Mouse (Mus musculus): ENCODE data around the gene Pcnx2.

Gene Pcnx2

DNA sequence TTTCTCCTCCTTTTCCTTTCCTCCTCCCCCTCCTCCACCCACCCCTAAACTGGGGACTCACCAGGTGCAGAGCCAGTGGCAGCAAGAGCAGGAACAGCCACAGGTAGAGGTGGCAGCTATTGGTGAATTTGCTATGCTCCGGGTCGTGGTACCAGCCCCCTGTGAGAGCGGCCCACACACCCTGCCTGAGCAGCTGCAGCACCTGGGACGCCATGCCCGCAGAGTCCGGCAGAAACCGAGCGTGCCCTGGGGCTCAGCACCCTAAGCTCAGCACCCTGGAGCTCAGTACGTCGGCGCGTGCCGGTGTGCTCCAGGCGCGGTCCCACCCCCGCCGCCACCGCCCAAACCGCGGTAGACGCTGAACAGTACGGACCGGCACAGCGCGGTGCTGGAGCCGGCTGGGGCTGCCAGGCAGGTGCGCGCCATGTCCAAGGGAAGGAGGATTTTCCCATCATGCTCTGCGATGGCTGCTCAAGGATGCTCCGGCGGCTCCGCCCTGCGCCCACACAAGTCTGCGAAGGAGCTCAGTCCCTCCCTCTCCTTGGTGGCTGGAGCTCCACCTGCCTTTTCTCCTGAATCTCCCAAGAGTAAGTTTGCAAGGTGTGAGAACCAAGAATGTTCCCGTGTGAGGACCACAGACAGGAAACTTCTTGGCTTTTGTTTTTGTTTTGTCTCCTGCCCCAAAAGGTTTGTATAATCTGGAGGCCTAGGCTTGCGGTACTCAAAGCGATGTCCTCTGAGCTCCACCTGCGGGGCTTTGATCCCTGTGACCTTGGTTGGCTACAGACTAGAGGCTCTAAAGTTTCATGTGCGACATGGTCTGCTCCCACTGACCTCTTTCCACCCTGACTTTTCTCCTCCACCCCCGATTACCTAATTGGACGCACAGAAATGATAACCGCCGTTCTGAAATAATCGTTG lies at the start of gene Pcnx2:
Gene Pcnx2 (minus strand): TSS at position 450 of the 921 bp plus-strand sequence.
- no peak for DNase-seq (ENCODE audit: low read depth)

DNA sequence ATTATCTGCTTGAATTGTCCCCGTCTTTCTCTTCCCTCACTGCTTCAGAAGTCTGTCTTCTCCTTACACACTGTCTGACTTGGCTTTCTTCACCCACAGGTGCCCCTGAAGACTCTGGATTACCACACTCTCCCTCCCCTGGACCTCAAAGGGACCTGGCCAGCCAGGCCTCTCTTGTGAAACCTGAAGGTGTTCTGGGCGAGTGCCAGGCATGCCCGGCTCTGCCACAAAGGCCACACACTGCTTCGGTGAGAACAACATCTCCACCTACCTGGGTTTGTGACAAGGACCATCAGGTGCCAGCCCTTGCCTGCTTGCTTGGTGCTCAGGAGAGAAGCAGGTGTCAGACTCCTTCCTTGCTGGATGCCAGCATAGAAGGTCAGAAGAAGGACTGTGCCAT lies 46.4 kb upstream of the Pcnx2 start:
- no peak for DNase-seq (ENCODE audit: low read depth)

DNA sequence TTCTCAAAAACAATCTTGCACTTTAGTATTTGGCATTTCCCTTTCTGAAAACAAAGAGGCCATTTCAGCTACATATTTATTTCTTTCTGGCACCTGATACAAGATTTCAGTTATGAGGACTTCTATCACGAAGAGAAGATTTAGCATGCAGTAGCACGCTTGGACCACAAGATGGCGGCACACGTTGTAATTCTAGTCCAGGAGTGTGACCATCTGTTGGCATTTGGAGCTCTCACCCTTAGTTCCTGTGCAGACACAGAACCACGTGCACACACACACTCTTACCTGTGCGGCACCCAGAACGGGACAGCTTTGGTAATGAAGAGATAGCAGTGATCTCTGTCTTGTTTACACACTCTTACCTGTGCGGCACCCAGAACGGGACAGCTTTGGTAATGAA lies 37.5 kb upstream of the Pcnx2 start:
- peak; percentile 50 for DNase-seq (ENCODE audit: low read depth)

DNA sequence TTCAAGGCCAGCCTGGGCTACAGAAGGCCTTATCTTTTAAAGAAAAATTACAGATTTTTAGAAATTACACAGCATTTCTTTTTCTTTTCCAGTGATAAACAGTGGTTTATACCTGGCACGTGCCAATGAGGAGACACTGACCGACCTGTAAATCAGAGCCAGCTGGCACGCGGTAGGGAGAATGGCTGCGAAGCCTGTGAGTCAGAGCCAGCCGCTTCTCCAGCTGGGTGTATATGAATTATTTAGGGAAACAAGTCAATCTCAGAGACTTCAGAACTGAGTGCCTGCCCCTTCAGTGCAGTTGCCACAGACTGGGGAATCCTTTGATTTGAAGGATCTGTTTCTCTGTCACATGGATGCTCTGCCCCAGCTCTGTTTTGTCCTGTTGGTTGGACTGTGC lies 33.7 kb upstream of the Pcnx2 start:
- no peak for DNase-seq (ENCODE audit: low read depth)

DNA sequence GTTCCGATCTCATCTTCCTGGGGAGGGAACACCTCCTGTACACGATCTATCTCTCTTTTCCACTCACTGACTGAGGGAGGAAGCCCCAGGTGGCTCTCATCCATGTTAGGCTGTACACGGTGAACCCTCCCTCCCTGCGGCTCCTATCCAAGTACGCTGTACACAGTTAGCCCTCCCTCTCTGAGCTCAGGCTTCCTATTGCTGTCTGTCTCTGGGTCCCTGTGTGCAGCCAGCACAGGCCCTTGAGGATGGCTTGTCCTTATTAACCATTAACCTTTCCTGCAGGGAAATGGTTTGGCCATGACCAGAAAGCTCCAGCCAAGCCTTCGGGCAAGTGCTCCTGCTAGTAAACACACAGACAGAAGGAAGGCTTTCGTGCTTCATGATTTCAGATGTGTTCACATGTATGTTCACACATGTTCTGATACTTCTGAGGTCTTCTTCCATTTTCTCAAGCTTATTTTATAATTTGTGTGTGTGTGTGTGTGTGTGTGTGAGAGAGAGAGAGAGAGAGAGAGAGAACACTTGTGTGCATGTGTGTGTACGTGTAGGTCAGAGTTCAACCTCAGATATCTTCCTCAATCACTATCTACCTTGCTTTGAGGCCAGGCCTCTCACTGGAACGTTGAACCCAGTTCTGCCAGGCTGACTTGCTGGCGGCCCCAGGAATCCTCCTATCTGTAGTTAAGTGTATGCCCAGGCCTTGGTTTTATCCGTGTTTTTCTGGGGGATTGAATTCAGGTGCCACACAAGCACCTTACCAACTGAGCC lies 32.3 kb upstream of the Pcnx2 start:
- no peak for DNase-seq (ENCODE audit: low read depth)

DNA sequence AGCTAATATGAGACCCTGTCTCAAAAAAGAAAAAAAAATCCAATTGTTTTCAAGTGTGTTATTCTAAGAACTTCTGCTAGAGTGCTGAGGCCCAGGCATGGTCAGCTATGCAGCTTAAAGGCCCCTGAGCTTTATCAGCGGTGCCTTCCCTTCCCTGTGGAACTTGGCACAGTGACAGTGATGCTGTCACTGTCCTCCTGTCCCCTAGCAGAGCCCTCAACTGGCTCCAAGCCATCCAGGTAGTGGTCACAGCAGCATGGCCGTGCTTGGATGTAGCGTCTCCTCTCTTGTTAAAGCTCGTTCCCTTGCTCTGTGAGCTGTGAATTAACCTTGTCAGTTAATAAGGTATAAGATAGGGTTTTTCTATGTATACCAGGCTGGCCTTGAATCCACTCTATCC lies 28.5 kb upstream of the Pcnx2 start:
- DNase-seq (ENCODE audit: low read depth): no peak

DNA sequence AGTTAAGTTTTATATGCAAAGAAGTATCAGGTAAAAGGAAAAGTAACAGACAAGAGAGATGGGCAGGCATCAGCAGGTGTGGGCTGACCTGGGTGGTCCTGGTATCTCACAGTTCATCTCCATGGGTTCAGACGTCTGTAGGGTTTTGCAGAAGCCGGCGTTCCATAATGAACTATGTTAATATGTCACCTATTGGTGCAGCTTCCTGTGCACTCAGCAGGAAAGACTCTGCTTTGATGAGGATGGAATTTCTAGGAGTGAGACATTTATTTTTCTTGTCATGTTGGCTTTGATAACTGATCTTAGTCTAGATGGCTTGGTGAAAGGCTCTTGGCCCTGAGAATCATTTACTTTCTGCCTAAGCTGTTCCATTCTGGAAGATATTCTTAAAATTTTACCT lies 24.2 kb upstream of the Pcnx2 start:
- DNase-seq (ENCODE audit: low read depth): no peak

DNA sequence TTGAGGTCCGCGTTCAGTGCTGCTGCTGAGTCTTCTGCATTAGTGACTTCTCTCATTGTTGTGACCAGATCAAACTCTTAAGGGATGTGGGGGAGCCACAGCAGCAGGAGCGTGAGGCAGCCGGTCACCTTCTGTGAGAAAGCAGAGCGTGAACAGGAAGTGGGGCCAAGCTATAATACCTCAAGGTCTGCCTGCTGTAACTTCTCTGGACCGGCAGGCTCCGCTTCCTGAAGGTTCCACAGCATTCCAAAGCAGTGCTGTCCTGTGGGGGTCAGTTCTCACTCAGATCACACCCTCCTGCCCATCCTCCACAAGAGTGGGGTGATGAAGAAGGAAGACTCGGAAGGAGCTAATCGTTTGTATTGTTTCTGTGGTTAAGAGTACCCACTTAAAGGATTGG lies 22.6 kb upstream of the Pcnx2 start:
- no peak for DNase-seq (ENCODE audit: low read depth)

DNA sequence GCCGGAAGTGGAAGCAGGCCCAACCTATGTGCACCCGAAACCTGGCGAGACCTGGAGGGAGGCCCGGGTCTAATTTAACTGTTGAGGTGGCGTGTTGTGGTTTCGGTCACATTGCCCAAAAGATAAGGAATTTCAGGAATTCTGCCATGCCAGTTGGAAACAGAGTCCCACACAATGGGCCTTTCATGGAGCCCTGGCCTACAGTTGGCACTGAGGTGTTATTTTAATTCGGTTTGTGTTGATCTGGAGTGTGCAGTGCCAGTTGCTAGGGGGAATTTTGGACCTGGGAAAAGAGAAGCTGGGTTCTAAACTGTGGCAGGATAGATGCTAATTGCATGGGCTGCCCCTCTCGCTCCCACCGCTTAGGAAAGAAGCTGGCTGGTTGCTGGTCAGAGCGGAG lies 22.2 kb upstream of the Pcnx2 start:
- no peak for DNase-seq (ENCODE audit: low read depth)

DNA sequence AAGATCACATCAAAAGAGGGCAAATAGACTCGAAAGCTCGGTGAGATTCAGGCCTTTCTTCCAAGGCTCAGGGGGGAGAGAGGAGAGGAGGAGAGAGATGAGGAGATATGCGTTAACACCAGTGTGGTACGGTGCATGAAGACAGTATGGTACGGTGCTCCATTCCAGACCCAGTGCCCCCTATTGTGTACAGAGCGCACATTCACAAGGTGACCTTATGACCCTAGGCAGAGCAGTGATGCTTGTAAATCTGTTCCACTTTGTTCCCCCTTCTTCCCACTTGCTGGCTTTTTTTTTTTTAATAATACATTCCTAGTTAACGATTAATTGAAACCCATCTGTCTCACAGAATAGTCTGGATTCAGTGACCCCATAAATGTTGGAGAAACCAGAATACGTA lies 21.4 kb upstream of the Pcnx2 start:
- DNase-seq (ENCODE audit: low read depth): no peak

DNA sequence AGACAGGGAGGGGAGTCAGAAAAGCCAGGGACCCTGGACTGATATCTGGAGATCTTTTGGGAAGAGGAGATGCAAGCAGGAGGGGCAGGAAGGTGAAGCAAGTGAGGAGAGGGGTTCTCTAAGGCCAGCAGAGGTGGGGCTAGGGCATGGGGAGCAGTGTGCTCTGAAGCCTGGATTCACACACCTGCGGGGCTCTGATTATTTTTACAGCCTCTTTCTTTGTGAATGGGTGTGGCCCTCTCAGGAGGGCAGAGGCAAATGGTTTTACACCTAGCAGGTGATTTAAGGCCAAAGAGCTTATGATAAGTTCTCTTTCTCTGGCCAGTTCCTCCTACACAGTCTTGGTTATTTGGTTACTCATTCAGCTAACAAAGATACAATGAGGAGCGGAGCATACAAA lies 20.6 kb upstream of the Pcnx2 start:
- no peak for DNase-seq (ENCODE audit: low read depth)

DNA sequence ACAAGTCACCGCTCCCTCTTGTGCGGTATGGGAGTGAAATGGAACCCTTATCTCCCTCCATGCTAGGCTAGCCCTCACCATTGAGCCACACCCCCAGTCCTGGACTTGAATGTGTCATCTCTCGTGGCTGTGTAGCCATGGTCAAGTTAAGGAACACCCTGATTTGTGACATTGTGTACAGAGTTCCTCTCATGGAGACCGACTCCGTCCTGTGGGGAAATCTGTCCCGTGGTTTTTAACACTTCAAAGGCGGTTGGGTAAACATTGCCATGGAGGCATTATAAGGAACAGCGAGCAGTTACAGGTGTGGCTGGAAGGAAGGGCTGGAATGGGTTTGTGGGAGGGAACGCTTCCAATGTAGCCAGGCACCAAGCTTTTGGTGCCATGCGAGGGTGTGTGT lies 18.9 kb upstream of the Pcnx2 start:
- no peak for DNase-seq (ENCODE audit: low read depth)

DNA sequence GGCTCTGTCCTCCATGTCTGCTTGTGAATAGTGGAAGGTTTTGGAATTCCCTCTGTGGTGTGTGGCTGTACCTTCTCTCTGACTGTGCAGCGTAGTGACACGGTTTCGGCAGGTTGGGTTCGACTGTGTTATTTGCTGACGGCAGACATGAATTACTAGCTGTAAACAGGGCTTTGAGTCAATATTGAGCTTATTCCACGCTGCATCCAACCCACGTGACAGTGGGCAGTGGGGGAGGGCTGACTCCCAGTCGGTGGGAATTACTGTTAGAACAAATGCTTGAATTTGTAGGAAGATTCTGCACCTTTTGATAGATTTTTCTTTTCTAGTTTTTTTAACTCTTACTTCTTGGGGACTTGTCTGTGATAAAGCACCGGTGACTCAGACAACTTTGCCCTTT lies 16.3 kb upstream of the Pcnx2 start:
- DNase-seq (ENCODE audit: low read depth): no peak

DNA sequence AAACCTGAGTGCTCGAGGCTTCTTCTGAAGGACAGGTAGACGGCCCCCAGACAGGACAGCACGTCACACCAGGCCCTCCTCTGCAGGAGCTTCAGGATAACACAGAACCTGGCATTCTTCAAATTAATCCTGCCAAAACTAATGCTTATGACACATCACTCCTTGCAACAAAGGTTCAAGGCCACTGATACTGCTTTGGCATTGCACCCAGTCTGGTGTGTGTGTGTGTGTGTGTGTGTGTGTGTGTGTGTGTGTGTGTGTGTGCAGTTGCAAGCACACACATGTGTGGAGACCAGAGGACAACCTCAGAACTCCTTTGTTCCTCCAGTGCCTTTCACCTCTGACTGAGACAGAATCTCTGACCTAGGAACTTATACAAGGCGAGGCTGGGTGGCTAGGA lies 15.1 kb upstream of the Pcnx2 start:
- DNase-seq (ENCODE audit: low read depth): no peak

DNA sequence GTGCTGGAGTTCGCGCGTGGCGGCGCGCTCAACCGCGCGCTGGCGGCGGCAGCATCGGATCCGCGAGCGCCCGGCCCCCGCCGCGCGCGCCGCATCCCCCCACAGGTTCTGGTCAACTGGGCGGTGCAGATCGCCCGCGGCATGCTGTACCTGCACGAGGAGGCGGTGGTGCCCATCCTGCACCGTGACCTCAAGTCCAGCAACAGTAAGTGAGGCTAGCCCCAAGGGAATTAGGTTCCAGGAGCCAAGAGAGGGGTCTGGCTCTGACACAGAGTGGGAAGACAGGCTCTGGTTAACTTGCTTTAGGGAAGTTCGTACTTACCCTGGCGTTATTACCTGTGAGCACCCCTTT lies 13.1 kb upstream of the Pcnx2 start:
- DNase-seq (ENCODE audit: low read depth): no peak

DNA sequence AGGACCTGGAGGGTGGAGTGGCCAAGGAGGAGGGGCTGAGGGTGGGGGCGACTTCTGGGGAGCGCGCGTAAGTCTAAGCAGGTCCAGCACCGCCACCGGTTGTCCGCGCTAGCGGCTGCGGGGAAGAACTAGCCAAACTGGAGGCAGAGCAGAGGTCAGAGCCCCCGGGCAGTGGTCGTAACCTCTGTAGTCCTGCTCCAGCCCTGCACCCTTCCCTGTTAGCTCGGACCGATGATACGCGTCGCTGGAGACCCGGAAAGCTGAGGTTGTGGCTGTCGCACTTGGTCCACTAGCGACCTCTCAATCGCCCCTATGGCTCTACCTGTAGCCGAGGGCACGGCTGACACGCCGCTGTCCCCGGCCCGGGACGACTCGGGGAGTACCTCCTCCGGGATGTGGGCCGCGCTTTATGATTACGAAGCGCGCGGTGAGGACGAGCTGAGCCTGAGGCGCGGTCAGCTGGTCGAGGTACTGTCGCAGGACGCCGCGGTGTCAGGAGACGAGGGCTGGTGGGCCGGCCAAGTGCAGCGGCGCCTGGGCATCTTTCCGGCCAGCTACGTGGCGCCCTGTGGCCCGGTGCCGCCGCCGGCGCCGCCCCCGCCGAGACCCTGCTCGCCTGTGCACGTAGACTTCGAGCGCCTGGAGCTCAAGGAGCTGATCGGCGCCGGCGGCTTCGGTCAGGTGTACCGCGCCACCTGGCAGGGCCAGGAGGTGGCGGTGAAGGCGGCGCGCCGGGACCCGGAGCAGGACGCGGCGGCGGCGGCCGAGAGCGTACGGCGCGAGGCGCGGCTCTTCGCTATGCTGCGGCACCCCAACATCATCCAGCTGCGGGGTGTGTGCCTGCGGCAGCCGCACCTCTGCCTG lies 12.5 kb upstream of the Pcnx2 start, which contains the start of gene Map3k21:
Gene Map3k21 (plus strand): TSS at position 86 of the 864 bp plus-strand sequence.
- DNase-seq (ENCODE audit: low read depth): no peak

DNA sequence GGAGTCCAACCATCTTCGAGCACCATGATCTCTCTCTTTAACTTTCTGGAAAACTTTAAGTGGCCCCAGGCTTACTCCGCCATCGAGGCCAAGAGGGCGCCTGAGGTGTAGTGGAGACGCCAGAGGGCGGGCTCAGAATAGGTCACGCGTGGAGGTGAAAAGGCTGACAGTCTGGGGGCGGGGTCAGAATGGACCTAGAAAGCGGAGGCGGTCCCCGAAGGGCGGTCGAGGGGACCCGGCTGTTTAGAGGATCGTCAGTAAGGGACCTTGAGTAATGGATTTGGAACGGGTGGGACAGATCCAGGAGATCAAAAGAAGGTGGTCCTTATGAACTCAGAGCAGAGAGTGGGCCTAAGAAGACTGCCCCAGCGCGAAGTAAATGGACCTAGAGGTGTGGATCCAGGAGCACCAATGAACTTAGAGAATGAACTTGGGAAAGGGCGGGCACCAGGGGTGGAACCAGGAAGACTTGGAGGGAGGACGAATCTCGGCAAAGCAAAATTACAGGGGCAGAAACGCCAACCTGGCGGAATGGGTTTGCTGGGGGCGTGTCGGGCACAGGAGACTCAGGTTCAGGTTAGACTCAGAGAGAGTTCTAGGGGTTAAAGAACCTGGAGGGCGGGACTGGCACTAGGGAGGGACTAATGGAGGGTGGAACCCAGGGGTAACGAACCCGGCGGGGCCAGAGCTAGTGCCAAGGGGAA lies 11.7 kb upstream of the Pcnx2 start:
- DNase-seq (ENCODE audit: low read depth): no peak

DNA sequence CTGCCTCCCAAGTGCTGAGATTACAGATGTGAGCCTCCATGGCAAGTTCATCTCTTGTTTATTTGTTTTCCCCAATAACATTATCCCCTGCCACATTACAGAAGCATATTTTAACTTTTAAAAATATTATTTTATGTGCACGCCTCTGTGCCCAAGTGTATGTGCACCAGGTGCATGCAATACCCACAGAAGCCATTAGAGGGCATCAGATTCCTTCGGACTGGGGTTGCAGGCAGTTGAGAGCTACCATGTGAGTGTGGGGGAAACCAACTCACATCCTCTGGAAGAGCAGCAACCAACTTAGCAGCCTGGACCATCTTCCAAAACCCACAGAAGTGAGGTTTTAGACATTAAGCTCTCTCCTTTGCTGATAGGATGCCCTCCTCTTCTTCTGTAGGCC lies 9.2 kb upstream of the Pcnx2 start:
- DNase-seq (ENCODE audit: low read depth): no peak

DNA sequence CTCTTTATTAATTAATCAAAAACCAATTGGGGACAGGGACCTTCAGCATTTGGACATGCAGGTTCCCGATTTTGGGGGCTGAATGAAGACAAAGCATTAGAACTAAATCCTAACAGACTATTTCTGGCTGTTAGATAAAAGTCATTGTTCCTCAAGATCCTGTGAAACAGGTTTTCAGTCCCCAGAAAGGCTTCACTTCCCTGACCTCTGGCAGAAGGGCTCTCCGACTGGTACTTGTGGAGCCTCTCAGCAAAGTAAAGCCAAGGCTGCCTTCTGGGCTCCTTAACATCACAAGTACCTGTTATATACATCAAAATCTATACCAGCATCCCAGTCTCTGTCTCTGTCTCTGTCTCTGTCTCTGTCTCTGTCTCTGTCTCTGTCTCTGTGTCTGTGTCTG lies 7.2 kb upstream of the Pcnx2 start:
- no peak for DNase-seq (ENCODE audit: low read depth)

DNA sequence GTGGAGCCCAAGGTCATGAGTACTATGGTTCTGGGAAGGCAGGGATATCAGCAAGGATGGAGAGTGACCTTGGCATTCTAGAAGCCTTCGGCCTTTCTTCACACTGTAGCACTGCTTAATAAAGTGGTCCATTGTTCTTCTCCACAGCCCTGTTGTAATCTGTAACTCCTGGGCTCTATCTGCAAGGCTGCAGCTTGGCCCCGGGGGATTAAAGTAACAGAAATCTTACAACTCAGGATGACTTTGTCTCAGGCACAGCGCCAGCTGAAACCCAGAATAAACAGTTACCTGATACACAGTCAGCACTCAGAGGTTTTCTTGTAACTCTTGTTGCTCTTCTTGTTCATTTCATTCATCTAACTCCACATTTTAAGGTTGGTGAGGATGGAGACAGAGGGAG lies 4.4 kb upstream of the Pcnx2 start:
- DNase-seq (ENCODE audit: low read depth): no peak

DNA sequence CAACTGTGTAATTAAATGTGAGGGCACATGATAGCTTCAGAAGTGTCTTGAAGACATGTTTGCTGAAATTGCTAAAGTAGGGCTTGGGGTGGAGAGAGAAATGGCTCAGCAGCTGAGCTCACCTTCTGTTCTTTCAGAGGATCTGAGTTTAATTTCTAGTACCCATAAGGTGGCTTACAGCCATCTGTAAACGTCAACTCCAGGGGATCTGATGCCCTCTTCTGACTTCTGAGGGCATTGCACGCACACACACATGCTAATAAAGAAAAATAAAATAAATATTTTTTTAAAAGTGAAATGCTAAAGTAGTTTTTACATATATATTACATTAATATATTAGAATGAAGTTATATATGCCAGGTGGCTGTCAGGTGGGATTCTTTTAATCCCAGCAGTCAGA lies 3.0 kb upstream of the Pcnx2 start:
- no peak for DNase-seq (ENCODE audit: low read depth)

DNA sequence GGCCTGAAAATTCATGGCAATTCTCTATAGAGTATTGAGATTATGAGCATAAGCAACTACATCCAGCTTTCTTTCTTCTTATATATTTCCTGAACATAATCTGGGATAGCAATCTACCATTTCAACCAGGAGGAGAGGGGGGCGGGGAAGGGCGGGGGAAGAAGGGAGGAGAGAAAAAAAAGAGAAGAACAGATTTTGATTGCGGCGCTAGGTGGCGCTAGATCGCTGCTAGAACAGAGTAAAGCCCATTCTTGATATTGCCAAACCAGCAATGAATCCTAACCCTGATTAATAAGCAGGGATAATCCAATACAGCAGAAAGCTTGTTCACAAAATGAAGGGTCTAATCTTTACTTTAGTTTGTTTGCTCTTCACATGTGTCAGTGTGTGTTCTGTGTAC lies 782 bp upstream of the Pcnx2 start:
- peak; percentile 56 for DNase-seq (ENCODE audit: low read depth)
